ENCODE assay signal across 26 mouse cellular contexts in the genomic region with DNA sequence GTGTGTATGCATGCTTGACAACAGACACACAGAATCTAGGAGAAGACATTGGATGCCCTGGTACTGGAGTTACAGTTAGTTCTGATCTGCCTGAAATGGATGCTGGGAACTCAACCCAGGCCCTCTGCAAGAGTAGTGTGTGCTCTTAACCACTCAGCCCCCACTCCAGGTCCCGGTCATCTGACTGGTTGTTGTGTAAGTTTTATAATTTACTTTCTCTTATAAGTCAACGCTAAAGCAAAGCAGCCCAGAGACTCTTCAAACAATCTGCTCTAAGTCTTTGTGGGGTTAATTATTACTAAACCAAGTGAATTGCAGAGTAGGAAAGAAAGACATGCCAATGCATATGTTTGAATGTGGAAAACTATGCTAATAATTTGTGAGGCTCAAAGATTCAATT. TPM values are rescaled to one million over a fixed set of nuclear protein-coding genes. Genes with fewer than 3 reads are reported as not detected.
"Had no signal": no experiment of that assay in that cellular context is flagged by ENCODE, and none has a peak within 500 bp of the region (broad histone marks: within the 10 kb centered on the region; RNA-seq: fewer than 3 reads in every experiment).

No protein-coding gene starts in this region.

- H3K27me3 ChIP-seq: heart, embryonic 13.5 days; heart, embryonic 15.5 days; hindbrain, embryonic 13.5 days; hindbrain, embryonic 15.5 days; intestine, embryonic 15.5 days; limb, embryonic 12.5 days had no signal

- H3K9ac ChIP-seq: heart, embryonic 13.5 days; heart, embryonic 15.5 days; hindbrain, embryonic 13.5 days; hindbrain, embryonic 15.5 days; intestine, embryonic 15.5 days; limb, embryonic 12.5 days had no signal

- H3K36me3 ChIP-seq: heart, embryonic 13.5 days; heart, embryonic 15.5 days; hindbrain, embryonic 13.5 days; hindbrain, embryonic 15.5 days; intestine, embryonic 15.5 days; limb, embryonic 10.5 days; limb, embryonic 12.5 days had no signal

- DNase-seq: gastrocnemius, postnatal 14 days; gastrocnemius, postnatal 36 days; heart, adult 11 months; heart, adult 2 months; heart, postnatal 14 days; heart, postnatal 36 days; kidney, adult 18-20 months; kidney, adult 8-10 months; kidney, postnatal 10 days; kidney, postnatal 25 days; kidney, postnatal 4 days had no signal

- ATAC-seq: inflammation-experienced regulatory T-cells, adult 6 months; intestine, embryonic 15.5 days; intestine, postnatal 0 days had no signal

- H3K4me2 ChIP-seq: heart, embryonic 11.5 days; heart, embryonic 13.5 days; heart, embryonic 15.5 days; intestine, embryonic 15.5 days; limb, embryonic 12.5 days had no signal

- H3K27ac ChIP-seq: heart, adult 2 months; heart, embryonic 13.5 days; heart, embryonic 15.5 days; hindbrain, embryonic 13.5 days; intestine, embryonic 15.5 days; layer of hippocampus, adult 2 months; left cerebral cortex, adult 2 months; limb, embryonic 10.5 days; limb, embryonic 12.5 days had no signal

- H3K9me3 ChIP-seq: heart, embryonic 13.5 days; heart, embryonic 15.5 days; hindbrain, embryonic 13.5 days; hindbrain, embryonic 15.5 days; intestine, embryonic 15.5 days; limb, embryonic 10.5 days; limb, embryonic 12.5 days had no signal

- H3K4me3 ChIP-seq: heart, adult 2 months; heart, embryonic 13.5 days; heart, embryonic 15.5 days; hindbrain, embryonic 13.5 days; hindbrain, embryonic 15.5 days; intestine, embryonic 15.5 days; layer of hippocampus, adult 2 months; left cerebral cortex, adult 2 months; limb, embryonic 10.5 days; limb, embryonic 12.5 days had no signal

RNA-seq across cellular contexts. Expression of a gene that starts 52.2 kb away (rescaled TPM):
- polyA plus RNA-seq: gonadal fat pad, adult 2 months; heart, adult 2 months; inflammation-experienced regulatory T-cells, adult 6 months; kidney, embryonic 14.5 days; kidney, embryonic 16.5 days; limb, embryonic 10.5 days; limb, embryonic 12.5 days had no signal
